Mouse (Mus musculus): ENCODE measurements around the gene Zbed3. TPM values are rescaled to one million over a fixed set of nuclear protein-coding genes. Genes with fewer than 3 reads are reported as not detected.

Gene Zbed3
- polyA plus RNA-seq, 1 experiment: 19.5 TPM

- no peak overlapping the region for H3K27ac ChIP-seq (ENCODE audit: insufficient read depth, low read length)
- no peak for TF ChIP-seq CTCF (IDR thresholded peaks at IDR 0.05; ENCODE audit: extremely low read depth, insufficient read depth, low read length)
- TF ChIP-seq POLR2A (IDR thresholded peaks at IDR 0.05; ENCODE audit: extremely low read depth, insufficient read depth, low read length): no peak
Measured at GRCm38 (mm10) chr13:95327345-95327741, 3.9 kb downstream of the Zbed3 start.

GRCm38 (mm10) chr13:95328767-95329166 is 5.4 kb downstream of the Zbed3 start:
- H3K4me1 ChIP-seq (ENCODE audit: control insufficient read depth, insufficient read depth, low read length): peaks cover 3% of the 10 kb centered on the region; the same call in 1 of the 2 replicates
- no peak overlapping the region for H3K27ac ChIP-seq (ENCODE audit: insufficient read depth, low read length)
- H3K4me3 ChIP-seq (ENCODE audit: insufficient read depth, low read length): no peak overlapping the region
- TF ChIP-seq CTCF (IDR thresholded peaks at IDR 0.05; ENCODE audit: extremely low read depth, insufficient read depth, low read length) (no peak), POLR2A (IDR thresholded peaks at IDR 0.05; ENCODE audit: extremely low read depth, insufficient read depth, low read length) (no peak)

More at GRCm38 (mm10) chr13:95327345-95327741, 3.9 kb downstream of the Zbed3 start:
- Histone ChIP-seq H3K4me3 (ENCODE audit: insufficient read depth, low read length) (no peak overlapping the region), H3K4me1 (ENCODE audit: control insufficient read depth, insufficient read depth, low read length) (peaks cover 3% of the 10 kb centered on the region; the same call in 1 of the 2 replicates)

- TF ChIP-seq POLR2A (IDR thresholded peaks at IDR 0.05; ENCODE audit: extremely low read depth, insufficient read depth, low read length) (no peak), CTCF (IDR thresholded peaks at IDR 0.05; ENCODE audit: extremely low read depth, insufficient read depth, low read length) (0 out of 2 replicates have a peak, but pooled peaks have one; percentile 2)
Measured at GRCm38 (mm10) chr13:95330507-95330906, 7.1 kb downstream of the Zbed3 start.

GRCm38 (mm10) chr13:95332086-95332899 is 8.9 kb downstream of the Zbed3 start:
- TF ChIP-seq CTCF (IDR thresholded peaks at IDR 0.05; ENCODE audit: extremely low read depth, insufficient read depth, low read length) (no peak), POLR2A (IDR thresholded peaks at IDR 0.05; ENCODE audit: extremely low read depth, insufficient read depth, low read length) (no peak)
- no peak overlapping the region for H3K27ac ChIP-seq (ENCODE audit: insufficient read depth, low read length)

More at GRCm38 (mm10) chr13:95330507-95330906, 7.1 kb downstream of the Zbed3 start:
- Histone ChIP-seq H3K4me3 (ENCODE audit: insufficient read depth, low read length) (no peak overlapping the region), H3K27ac (ENCODE audit: insufficient read depth, low read length) (no peak overlapping the region), H3K4me1 (ENCODE audit: control insufficient read depth, insufficient read depth, low read length) (peaks cover 3% of the 10 kb centered on the region; the same call in 1 of the 2 replicates)

GRCm38 (mm10) chr13:95336122-95336677 is 12.8 kb downstream of the Zbed3 start:
- Histone ChIP-seq H3K27ac (ENCODE audit: insufficient read depth, low read length) (no peak overlapping the region), H3K4me1 (ENCODE audit: control insufficient read depth, insufficient read depth, low read length) (no peaks in the 10 kb centered on the region), H3K4me3 (ENCODE audit: insufficient read depth, low read length) (no peak overlapping the region)
- TF ChIP-seq POLR2A (IDR thresholded peaks at IDR 0.05; ENCODE audit: extremely low read depth, insufficient read depth, low read length): no peak
- TF ChIP-seq CTCF (IDR thresholded peaks at IDR 0.05; ENCODE audit: extremely low read depth, insufficient read depth, low read length): no peak

More at GRCm38 (mm10) chr13:95332086-95332899, 8.9 kb downstream of the Zbed3 start:
- no peak overlapping the region for H3K4me3 ChIP-seq (ENCODE audit: insufficient read depth, low read length)
- H3K4me1 ChIP-seq (ENCODE audit: control insufficient read depth, insufficient read depth, low read length): no peaks in the 10 kb centered on the region

GRCm38 (mm10) chr13:95343470-95343869 is 20.1 kb downstream of the Zbed3 start:
- no peak for TF ChIP-seq CTCF (IDR thresholded peaks at IDR 0.05; ENCODE audit: extremely low read depth, insufficient read depth, low read length)
- no peak for TF ChIP-seq POLR2A (IDR thresholded peaks at IDR 0.05; ENCODE audit: extremely low read depth, insufficient read depth, low read length)
- Histone ChIP-seq H3K4me3 (ENCODE audit: insufficient read depth, low read length) (no peak overlapping the region), H3K27ac (ENCODE audit: insufficient read depth, low read length) (no peak overlapping the region), H3K4me1 (ENCODE audit: control insufficient read depth, insufficient read depth, low read length) (0 out of 2 replicates have a peak, but pooled peaks cover 2% of the 10 kb centered on the region)

- no peak for TF ChIP-seq POLR2A (IDR thresholded peaks at IDR 0.05; ENCODE audit: extremely low read depth, insufficient read depth, low read length)
- no peak for TF ChIP-seq CTCF (IDR thresholded peaks at IDR 0.05; ENCODE audit: extremely low read depth, insufficient read depth, low read length)
- 0 out of 2 replicates have a peak, but pooled peaks cover 2% of the 10 kb centered on the region for H3K4me1 ChIP-seq (ENCODE audit: control insufficient read depth, insufficient read depth, low read length)
- no peak overlapping the region for H3K4me3 ChIP-seq (ENCODE audit: insufficient read depth, low read length)
- H3K27ac ChIP-seq (ENCODE audit: insufficient read depth, low read length): no peak overlapping the region
Measured at GRCm38 (mm10) chr13:95345869-95346268, 22.5 kb downstream of the Zbed3 start.

- Histone ChIP-seq H3K4me1 (ENCODE audit: control insufficient read depth, insufficient read depth, low read length) (0 out of 2 replicates have a peak, but pooled peaks cover 2% of the 10 kb centered on the region), H3K4me3 (ENCODE audit: insufficient read depth, low read length) (no peak overlapping the region), H3K27ac (ENCODE audit: insufficient read depth, low read length) (no peak overlapping the region)
- TF ChIP-seq POLR2A (IDR thresholded peaks at IDR 0.05; ENCODE audit: extremely low read depth, insufficient read depth, low read length): no peak
- TF ChIP-seq CTCF (IDR thresholded peaks at IDR 0.05; ENCODE audit: extremely low read depth, insufficient read depth, low read length): peak; percentile 80
Measured at GRCm38 (mm10) chr13:95347018-95347696, 23.7 kb downstream of the Zbed3 start.

GRCm38 (mm10) chr13:95348476-95348875 is 25.1 kb downstream of the Zbed3 start:
- H3K4me1 ChIP-seq (ENCODE audit: control insufficient read depth, insufficient read depth, low read length): 0 out of 2 replicates have a peak, but pooled peaks cover 2% of the 10 kb centered on the region
- no peak overlapping the region for H3K4me3 ChIP-seq (ENCODE audit: insufficient read depth, low read length)
- H3K27ac ChIP-seq (ENCODE audit: insufficient read depth, low read length): no peak overlapping the region
- no peak for TF ChIP-seq POLR2A (IDR thresholded peaks at IDR 0.05; ENCODE audit: extremely low read depth, insufficient read depth, low read length)
- TF ChIP-seq CTCF (IDR thresholded peaks at IDR 0.05; ENCODE audit: extremely low read depth, insufficient read depth, low read length): no peak
